22 mouse cellular contexts compared by ENCODE assay signal in genomic region chr1:169911526-169911925, GRCm38 (mm10). TPM values are rescaled to one million over a fixed set of nuclear protein-coding genes. Genes with fewer than 3 reads are reported as not detected.
DNase-seq lines count a peak whose midpoint lies in the region; ATAC-seq and TF ChIP-seq lines count a peak whose summit lies in the region.
"Had no signal": no experiment of that assay in that cellular context is flagged by ENCODE, and none has a peak within 500 bp of the region (broad histone marks: within the 10 kb centered on the region; RNA-seq: fewer than 3 reads in every experiment).

No protein-coding gene starts in this region.

- H3K9me3 ChIP-seq in embryonic facial prominence, embryonic 11.5 days (replicated peaks; ENCODE audit: control insufficient read depth, low read length): no peaks in the 10 kb centered on the region
- no peaks in the 10 kb centered on the region for H3K9me3 ChIP-seq in embryonic facial prominence, embryonic 13.5 days

- no peak overlapping the region for H3K4me3 ChIP-seq in embryonic facial prominence, embryonic 11.5 days (ENCODE audit: low read depth, low read length)
- no peak overlapping the region for H3K4me3 ChIP-seq in embryonic facial prominence, embryonic 13.5 days
- H3K4me3 ChIP-seq in layer of hippocampus, adult 2 months: no peak overlapping the region

- ATAC-seq in embryonic facial prominence, embryonic 11.5 days (replicated peaks; ENCODE audit: insufficient number of reproducible peaks, low FRiP score, low TSS enrichment, low read depth): no peak
- no peak for ATAC-seq in embryonic facial prominence, embryonic 13.5 days (ENCODE audit: insufficient number of reproducible peaks, insufficient read depth, low FRiP score, low TSS enrichment, low read depth)
- no peak for ATAC-seq in cerebellum, adult (ENCODE audit: insufficient number of reproducible peaks, low FRiP score, low TSS enrichment)
- ATAC-seq in activated CD4-positive, CD25-positive, alpha-beta regulatory T cell, adult 4 months: no peak
- ATAC-seq: forebrain, embryonic 14.5 days; forebrain, embryonic 16.5 days had no signal

- 40% methylated on average over 6 of the region's 6 CpGs for WGBS in embryonic facial prominence, embryonic 11.5 days
- 34% methylated on average over 6 of the region's 6 CpGs for WGBS in embryonic facial prominence, embryonic 13.5 days

- TF ChIP-seq CTCF in layer of hippocampus, adult 2 months (conservative IDR thresholded peaks at IDR 0.05): no peak

- no peaks in the 10 kb centered on the region; the same call in 1 of the 2 replicates for H3K4me1 ChIP-seq in embryonic facial prominence, embryonic 11.5 days (ENCODE audit: control insufficient read depth, insufficient read depth, low read length)
- peaks cover 27% of the 10 kb centered on the region for H3K4me1 ChIP-seq in embryonic facial prominence, embryonic 13.5 days

- no peak overlapping the region for H3K4me2 ChIP-seq in embryonic facial prominence, embryonic 11.5 days (ENCODE audit: low read depth, low read length)
- H3K4me2 ChIP-seq in embryonic facial prominence, embryonic 13.5 days: no peak overlapping the region

- no peaks in the 10 kb centered on the region for H3K36me3 ChIP-seq in embryonic facial prominence, embryonic 11.5 days (replicated peaks; ENCODE audit: control insufficient read depth, insufficient read depth, low read depth, low read length)
- H3K36me3 ChIP-seq in embryonic facial prominence, embryonic 13.5 days: no peaks in the 10 kb centered on the region

- no peak overlapping the region for H3K27ac ChIP-seq in embryonic facial prominence, embryonic 11.5 days (replicated peaks; ENCODE audit: low read depth, low read length)
- H3K27ac ChIP-seq in embryonic facial prominence, embryonic 13.5 days: 0 out of 2 replicates have a peak overlapping the region, but pooled peaks have one; percentile 33
- H3K27ac ChIP-seq in layer of hippocampus, adult 2 months: no peak overlapping the region

- H3K27me3 ChIP-seq in embryonic facial prominence, embryonic 11.5 days (ENCODE audit: control insufficient read depth, insufficient read depth, low read length): no peaks in the 10 kb centered on the region
- no peaks in the 10 kb centered on the region for H3K27me3 ChIP-seq in embryonic facial prominence, embryonic 13.5 days

- H3K9ac ChIP-seq in embryonic facial prominence, embryonic 11.5 days (replicated peaks; ENCODE audit: low read length): no peak overlapping the region
- no peak overlapping the region for H3K9ac ChIP-seq in embryonic facial prominence, embryonic 13.5 days

- DNase-seq in NIH3T3 (ENCODE audit: low read depth): peak; percentile 38
- peak; percentile 74 for DNase-seq in embryonic facial prominence, embryonic 11.5 days (ENCODE audit: low spot score)
- DNase-seq in layer of hippocampus, adult 2 months (ENCODE audit: low spot score in 2 of 2): no peak
- no peak for DNase-seq in lung, postnatal 4 days
- DNase-seq: adrenal gland, adult 8-10 months; adrenal gland, postnatal 14 days; adrenal gland, postnatal 36 days; cerebellum, adult 11 months; cerebellum, adult 18-20 months; cerebellum, adult 8-10 months; cerebellum, adult 9-11 months; cerebellum, postnatal 14 days; cerebellum, postnatal 36 days; embryo, embryonic 11 days had no signal

RNA-seq across cellular contexts. Expression of gene Ccdc190, which starts 16.9 kb away (rescaled TPM):
- polyA plus RNA-seq in embryonic facial prominence, embryonic 11.5 days (2014; fragmentation: Nextera tagmentation; extraction: Ambion mirVana): 0.20 and 0.21 TPM in 2 replicates
- 0.72 TPM in 1 of 2 replicates, not detected in the other for polyA plus RNA-seq in embryonic facial prominence, embryonic 13.5 days (2015; fragmentation: Nextera tagmentation; extraction: Ambion mirVana)
- total RNA-seq in layer of hippocampus, adult 2 months (2021): 10 to 100 TPM; 23.9 to 25.8 TPM
- not detected for polyA plus RNA-seq in activated CD4-positive, CD25-positive, alpha-beta regulatory T cell, adult 4 months (2017; shearing (Covaris generic))
- total RNA-seq: adrenal gland, postnatal 14 days; common myeloid progenitor, adult 5-6 weeks; MEL had no signal
- polyA plus RNA-seq: C2C12 had no signal

RNA-seq across cellular contexts. Expression of gene Hsd17b7, which starts 57.5 kb away (rescaled TPM):
- polyA plus RNA-seq in embryonic facial prominence, embryonic 11.5 days (2014; fragmentation: Nextera tagmentation; extraction: Ambion mirVana): 15.7 and 16.1 TPM in 2 replicates
- polyA plus RNA-seq in embryonic facial prominence, embryonic 13.5 days (2015; fragmentation: Nextera tagmentation; extraction: Ambion mirVana): 18.4 and 20.0 TPM in 2 replicates
- total RNA-seq in layer of hippocampus, adult 2 months (2021): 10 to 100 TPM; 13.1 to 15.9 TPM
- polyA plus RNA-seq in activated CD4-positive, CD25-positive, alpha-beta regulatory T cell, adult 4 months (2017; shearing (Covaris generic)): 10 to 100 TPM in 1 of 2 experiments, 1 to 10 TPM in 1; 6.2 to 12.0 TPM

Comparison
In these comparisons a context has a peak if more than half of its experiments do, and no peak if none do; other contexts are left out.
1. DNase-seq: peak in NIH3T3 (single experiment) and embryonic facial prominence, embryonic 11.5 days (single experiment); none in layer of hippocampus, adult 2 months (0 of 2) and lung, postnatal 4 days (0 of 2).